Mouse (Mus musculus): ENCODE data around the gene Fbxo46. TPM values are rescaled to one million over a fixed set of nuclear protein-coding genes. Genes with fewer than 3 reads are reported as not detected.
A peak's percentile ranks its signal among the peaks of the same experiment; 100 is the strongest.
"Not testable (repeated sequence)": the region's sequence is repeated elsewhere in the genome, so short reads cannot be mapped to it uniquely, and the experiment has no call there.

Gene Fbxo46
- polyA plus RNA-seq, 1 experiment from 2014 or later: 10.8 TPM

DNA sequence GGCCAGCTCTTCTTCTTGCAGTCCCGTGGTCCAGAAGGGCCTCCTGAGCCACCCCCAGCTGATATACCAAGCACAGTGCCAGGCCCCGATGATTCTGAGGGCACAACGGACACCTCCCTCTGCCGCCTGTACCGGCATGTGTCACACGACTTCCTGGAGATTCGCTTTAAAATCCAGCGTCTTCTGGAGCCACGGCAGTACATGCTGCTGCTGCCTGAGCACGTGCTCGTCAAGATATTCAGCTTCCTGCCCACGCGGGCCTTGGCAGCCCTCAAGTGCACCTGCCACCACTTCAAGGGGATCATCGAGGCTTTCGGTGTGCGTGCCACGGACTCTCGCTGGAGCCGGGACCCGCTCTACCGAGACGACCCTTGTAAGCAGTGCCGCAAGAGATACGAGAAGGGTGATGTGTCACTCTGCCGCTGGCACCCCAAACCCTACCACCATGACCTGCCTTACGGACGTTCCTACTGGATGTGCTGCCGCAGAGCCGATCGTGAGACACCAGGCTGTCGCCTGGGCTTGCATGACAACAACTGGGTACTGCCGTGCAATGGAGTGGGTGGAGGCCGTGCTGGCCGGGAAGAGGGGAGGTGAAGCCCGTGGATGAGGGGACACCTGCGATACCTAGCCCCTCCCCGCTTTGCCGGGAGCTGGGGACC is 17.1 kb downstream of the Fbxo46 start:
- H3K9ac ChIP-seq (ENCODE audit: low read depth, low read length): no peak overlapping the region
- no peaks in the 10 kb centered on the region for H3K27me3 ChIP-seq (replicated peaks; ENCODE audit: control insufficient read depth, insufficient read depth, low read length)
- H3K4me2 ChIP-seq (ENCODE audit: low read depth, low read length): no peak overlapping the region
- H3K4me1 ChIP-seq (ENCODE audit: control insufficient read depth, insufficient read depth, low read length): peaks cover 3% of the 10 kb centered on the region; the same call in 1 of the 2 replicates
- peaks cover 20% of the 10 kb centered on the region for H3K36me3 ChIP-seq (ENCODE audit: control insufficient read depth, insufficient read depth, low read length)
- no peak overlapping the region for H3K4me3 ChIP-seq (ENCODE audit: low read length)
- ATAC-seq: no peak
- WGBS: 92% methylated on average over 38 of the region's 38 CpGs
- no peak overlapping the region for H3K27ac ChIP-seq (ENCODE audit: low read length)
- H3K9me3 ChIP-seq (ENCODE audit: control insufficient read depth, low read length): no peaks in the 10 kb centered on the region

- Histone ChIP-seq H3K4me2 (ENCODE audit: low read depth, low read length) (no peak overlapping the region), H3K36me3 (ENCODE audit: control insufficient read depth, insufficient read depth, low read length) (peaks cover 20% of the 10 kb centered on the region), H3K4me3 (ENCODE audit: low read length) (no peak overlapping the region), H3K9me3 (ENCODE audit: control insufficient read depth, low read length) (no peaks in the 10 kb centered on the region), H3K27me3 (replicated peaks; ENCODE audit: control insufficient read depth, insufficient read depth, low read length) (no peaks in the 10 kb centered on the region), H3K27ac (ENCODE audit: low read length) (no peak overlapping the region), H3K4me1 (ENCODE audit: control insufficient read depth, insufficient read depth, low read length) (no peaks in the 10 kb centered on the region), H3K9ac (ENCODE audit: low read depth, low read length) (no peak overlapping the region)
- WGBS: 53% methylated on average over 5 of the region's 5 CpGs
- ATAC-seq: no peak
Measured at GRCm38 (mm10) chr7:19137380-19137779, 17.7 kb downstream of the Fbxo46 start.

DNA sequence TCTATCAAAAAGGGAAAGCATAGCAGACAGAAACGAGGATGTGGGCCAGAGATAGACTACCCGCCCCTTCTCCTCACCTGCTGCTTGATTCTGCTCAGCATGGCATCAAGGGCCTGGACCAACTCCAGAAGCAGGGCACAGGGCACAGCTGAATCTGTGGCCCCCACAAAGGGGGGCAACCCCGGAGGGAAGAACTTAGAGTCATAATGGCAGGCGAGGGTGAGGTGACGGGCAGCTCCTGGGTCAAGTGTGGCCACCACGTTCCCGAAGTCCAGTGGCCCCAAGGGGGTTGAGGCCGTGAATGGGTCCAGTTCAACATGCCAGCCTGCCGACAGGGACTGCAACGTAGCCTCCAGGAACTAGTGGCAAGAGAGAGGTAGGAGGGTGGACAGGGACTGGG is 27.1 kb downstream of the Fbxo46 start:
- Histone ChIP-seq H3K36me3 (ENCODE audit: control insufficient read depth, insufficient read depth, low read length) (peaks cover under 1% of the 10 kb centered on the region; the same call in 1 of the 2 replicates), H3K27ac (ENCODE audit: low read length) (no peak overlapping the region), H3K9ac (ENCODE audit: low read depth, low read length) (no peak overlapping the region), H3K4me3 (ENCODE audit: low read length) (no peak overlapping the region), H3K4me2 (ENCODE audit: low read depth, low read length) (no peak overlapping the region), H3K9me3 (ENCODE audit: control insufficient read depth, low read length) (no peaks in the 10 kb centered on the region), H3K4me1 (ENCODE audit: control insufficient read depth, insufficient read depth, low read length) (peaks cover 11% of the 10 kb centered on the region), H3K27me3 (replicated peaks; ENCODE audit: control insufficient read depth, insufficient read depth, low read length) (no peaks in the 10 kb centered on the region)
- WGBS: 88% methylated on average over 10 of the region's 10 CpGs
- no peak for ATAC-seq

GRCm38 (mm10) chr7:19147497-19148045 is 27.9 kb downstream of the Fbxo46 start:
- no peak overlapping the region for H3K4me2 ChIP-seq (ENCODE audit: low read depth, low read length)
- peaks cover 3% of the 10 kb centered on the region; the same call in 1 of the 2 replicates for H3K36me3 ChIP-seq (ENCODE audit: control insufficient read depth, insufficient read depth, low read length)
- no peaks in the 10 kb centered on the region for H3K27me3 ChIP-seq (replicated peaks; ENCODE audit: control insufficient read depth, insufficient read depth, low read length)
- no peaks in the 10 kb centered on the region for H3K9me3 ChIP-seq (ENCODE audit: control insufficient read depth, low read length)
- H3K4me1 ChIP-seq (ENCODE audit: control insufficient read depth, insufficient read depth, low read length): peaks cover 11% of the 10 kb centered on the region
- no peak overlapping the region for H3K27ac ChIP-seq (ENCODE audit: low read length)
- H3K9ac ChIP-seq (ENCODE audit: low read depth, low read length): no peak overlapping the region
- no peak overlapping the region for H3K4me3 ChIP-seq (ENCODE audit: low read length)
- no peak for ATAC-seq
- 46% methylated on average over 6 of the region's 6 CpGs for WGBS

DNA sequence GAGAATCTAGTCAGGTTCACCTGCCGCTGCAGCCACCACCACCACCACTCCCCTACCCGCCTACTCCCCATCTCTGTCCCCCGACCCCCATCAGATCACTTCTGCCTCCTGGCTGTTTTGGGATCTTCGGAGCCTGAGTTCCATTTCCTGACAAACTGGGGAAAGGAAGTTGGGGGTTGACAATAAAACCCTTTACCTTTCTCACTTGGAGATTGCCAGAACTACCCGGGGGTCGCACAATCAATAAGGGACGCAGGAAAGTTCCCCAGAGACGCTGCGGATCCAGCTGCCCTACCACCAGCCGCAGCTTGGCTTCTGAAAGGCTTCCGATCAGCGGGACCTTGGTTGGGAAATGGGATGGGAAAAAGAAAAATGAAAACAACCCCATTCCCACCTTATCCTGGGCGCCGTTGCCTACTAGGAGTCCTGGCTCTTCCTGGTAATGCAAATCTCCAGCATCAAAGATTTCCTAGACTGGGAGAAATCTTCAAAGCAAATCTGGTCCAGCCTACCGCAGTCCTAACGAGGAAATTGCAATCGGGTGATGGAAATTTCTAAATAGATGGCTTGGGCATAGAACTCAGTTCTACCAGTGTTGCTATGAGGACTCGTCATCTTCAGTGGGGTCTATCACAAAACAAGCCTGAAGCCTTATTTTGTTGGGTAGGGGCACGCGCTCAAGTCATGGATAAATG is 28.7 kb downstream of the Fbxo46 start:
- Histone ChIP-seq H3K27me3 (replicated peaks; ENCODE audit: control insufficient read depth, insufficient read depth, low read length) (no peaks in the 10 kb centered on the region), H3K9ac (ENCODE audit: low read depth, low read length) (peak overlapping the region; percentile 66), H3K4me1 (ENCODE audit: control insufficient read depth, insufficient read depth, low read length) (peaks cover 11% of the 10 kb centered on the region), H3K9me3 (ENCODE audit: control insufficient read depth, low read length) (no peaks in the 10 kb centered on the region), H3K4me2 (ENCODE audit: low read depth, low read length) (peak overlapping the region; percentile 95), H3K27ac (ENCODE audit: low read length) (peak overlapping the region; percentile 85), H3K36me3 (ENCODE audit: control insufficient read depth, insufficient read depth, low read length) (peaks cover 3% of the 10 kb centered on the region; the same call in 1 of the 2 replicates), H3K4me3 (ENCODE audit: low read length) (peak overlapping the region; percentile 69)
- 10% methylated on average over 20 of the region's 20 CpGs for WGBS
- ATAC-seq: no peak

DNA sequence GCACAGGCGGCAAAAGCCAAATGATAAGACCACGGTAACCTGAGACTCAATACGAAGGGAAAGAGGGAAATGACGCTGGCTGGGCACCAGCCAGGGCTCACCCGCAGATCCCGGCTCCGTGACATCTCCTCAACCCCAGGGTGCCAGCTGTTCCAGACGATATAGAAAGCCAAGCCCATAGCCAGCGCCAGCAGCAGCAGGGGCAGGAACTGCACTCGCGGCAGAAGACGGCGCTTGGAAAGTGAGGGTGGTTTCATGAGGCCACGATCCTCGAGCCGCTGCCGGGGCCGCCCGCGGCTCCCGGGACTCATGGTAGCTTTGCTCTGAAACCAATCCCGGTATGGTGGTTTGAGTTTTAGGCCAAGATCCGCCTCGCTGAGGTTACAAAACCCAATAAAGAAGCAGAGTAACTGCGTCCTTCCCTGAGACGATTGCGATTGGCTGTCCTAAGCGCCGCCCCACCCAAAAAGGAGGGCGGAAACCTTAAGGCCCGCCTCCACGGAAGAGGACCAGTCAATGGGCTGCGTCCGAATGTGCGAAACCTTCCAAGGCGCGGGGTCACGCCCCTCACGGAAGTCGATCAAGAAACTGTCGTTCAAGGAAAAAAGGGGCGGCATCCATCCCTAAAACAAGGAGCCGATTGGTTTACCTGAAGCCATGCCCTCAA is 29.3 kb downstream of the Fbxo46 start, which contains the start of gene Qpctl:
Qpctl (minus strand) TSS at position 417 of the 667 bp plus-strand sequence.
- peak; percentile 97 for ATAC-seq
- peak within 1 kb of the TSS; percentile 95 for H3K4me2 ChIP-seq (ENCODE audit: low read depth, low read length)
- WGBS: under 1% methylated on average over 43 of the region's 43 CpGs

DNA sequence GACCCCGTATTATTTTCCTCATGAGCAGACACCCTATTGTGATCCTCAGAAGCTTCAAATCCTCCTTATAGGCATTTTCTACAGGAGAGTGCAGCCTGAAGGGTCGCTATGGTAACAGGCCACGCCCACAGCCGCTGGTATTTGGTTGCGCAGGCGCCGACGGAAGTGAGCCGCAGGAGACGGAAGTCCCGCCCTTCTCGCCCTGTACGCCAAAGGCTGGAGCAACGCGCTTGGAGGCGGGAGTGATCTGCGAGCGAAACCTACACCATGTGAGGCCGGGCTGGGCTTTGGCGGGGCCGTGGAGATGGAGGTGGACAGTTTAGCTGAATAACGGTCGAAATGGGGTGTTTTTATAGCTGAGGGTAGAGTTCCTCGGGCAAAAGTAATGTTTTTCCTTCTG is 30.0 kb downstream of the Fbxo46 start, which contains the start of gene Snrpd2:
Snrpd2 (plus strand) TSS at position 97 of the 400 bp plus-strand sequence.
- under 1% methylated on average over 24 of the region's 24 CpGs for WGBS
- Histone ChIP-seq H3K4me1 (ENCODE audit: control insufficient read depth, insufficient read depth, low read length) (peaks cover 11% of the 10 kb centered on the region), H3K9ac (ENCODE audit: low read depth, low read length) (peak within 1 kb of the TSS; percentile 75), H3K27me3 (replicated peaks; ENCODE audit: control insufficient read depth, insufficient read depth, low read length) (no peaks in the 10 kb centered on the region), H3K4me2 (ENCODE audit: low read depth, low read length) (peak within 1 kb of the TSS; percentile 95), H3K36me3 (ENCODE audit: control insufficient read depth, insufficient read depth, low read length) (peaks cover 3% of the 10 kb centered on the region; the same call in 1 of the 2 replicates), H3K9me3 (ENCODE audit: control insufficient read depth, low read length) (no peaks in the 10 kb centered on the region), H3K27ac (ENCODE audit: low read length) (peak within 1 kb of the TSS; percentile 85), H3K4me3 (ENCODE audit: low read length) (peak within 1 kb of the TSS; percentile 69)
- peak; percentile 93 for ATAC-seq

More for the DNA sequence above, 29.3 kb downstream of the Fbxo46 start, which contains the start of gene Qpctl:
- H3K4me3 ChIP-seq (ENCODE audit: low read length): peak within 1 kb of the TSS; percentile 69
- H3K36me3 ChIP-seq (ENCODE audit: control insufficient read depth, insufficient read depth, low read length): peaks cover 3% of the 10 kb centered on the region; the same call in 1 of the 2 replicates
- no peaks in the 10 kb centered on the region for H3K27me3 ChIP-seq (replicated peaks; ENCODE audit: control insufficient read depth, insufficient read depth, low read length)
- no peaks in the 10 kb centered on the region for H3K9me3 ChIP-seq (ENCODE audit: control insufficient read depth, low read length)
- H3K27ac ChIP-seq (ENCODE audit: low read length): peak within 1 kb of the TSS; percentile 85
- H3K9ac ChIP-seq (ENCODE audit: low read depth, low read length): peak within 1 kb of the TSS; percentile 75
- H3K4me1 ChIP-seq (ENCODE audit: control insufficient read depth, insufficient read depth, low read length): peaks cover 11% of the 10 kb centered on the region

GRCm38 (mm10) chr7:19151121-19151520 is 31.5 kb downstream of the Fbxo46 start:
- not testable (repeated sequence) for H3K9ac ChIP-seq (ENCODE audit: low read depth, low read length); H3K4me3 ChIP-seq (ENCODE audit: low read length); H3K36me3 ChIP-seq (ENCODE audit: control insufficient read depth, insufficient read depth, low read length); H3K9me3 ChIP-seq (ENCODE audit: control insufficient read depth, low read length); H3K27ac ChIP-seq (ENCODE audit: low read length); H3K27me3 ChIP-seq (replicated peaks; ENCODE audit: control insufficient read depth, insufficient read depth, low read length); ATAC-seq
- Histone ChIP-seq H3K4me2 (ENCODE audit: low read depth, low read length) (0 out of 2 replicates have a peak overlapping the region, but pooled peaks have one; percentile 74), H3K4me1 (ENCODE audit: control insufficient read depth, insufficient read depth, low read length) (peaks cover 22% of the 10 kb centered on the region)
- 88% methylated on average over 10 of the region's 10 CpGs for WGBS

DNA sequence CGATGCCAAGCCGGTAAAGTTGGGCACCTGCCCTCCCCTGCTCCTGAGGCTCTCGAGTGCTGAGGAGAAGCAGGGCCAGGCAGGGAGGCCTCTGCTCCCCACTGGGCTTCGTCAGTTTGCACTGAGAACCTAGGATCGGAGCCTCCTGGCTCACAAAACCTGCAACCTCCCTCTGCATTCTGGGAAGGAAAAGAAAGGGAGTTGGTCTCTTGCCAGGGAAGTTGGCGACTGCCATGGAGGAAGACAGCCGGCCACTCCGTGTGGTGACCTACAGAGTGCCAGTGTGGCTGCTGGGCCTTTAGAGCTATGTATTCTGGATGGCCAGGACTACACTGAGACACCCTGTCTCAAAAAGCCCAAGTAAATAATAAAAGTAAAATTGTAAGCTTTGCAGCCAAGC is 35.1 kb downstream of the Fbxo46 start:
- Histone ChIP-seq H3K9me3 (ENCODE audit: control insufficient read depth, low read length) (no peaks in the 10 kb centered on the region), H3K36me3 (ENCODE audit: control insufficient read depth, insufficient read depth, low read length) (peaks cover 3% of the 10 kb centered on the region; the same call in 1 of the 2 replicates), H3K9ac (ENCODE audit: low read depth, low read length) (no peak overlapping the region), H3K27me3 (replicated peaks; ENCODE audit: control insufficient read depth, insufficient read depth, low read length) (no peaks in the 10 kb centered on the region), H3K27ac (ENCODE audit: low read length) (no peak overlapping the region), H3K4me3 (ENCODE audit: low read length) (no peak overlapping the region), H3K4me2 (ENCODE audit: low read depth, low read length) (no peak overlapping the region), H3K4me1 (ENCODE audit: control insufficient read depth, insufficient read depth, low read length) (peaks cover 33% of the 10 kb centered on the region)
- ATAC-seq: no peak
- 82% methylated on average over 8 of the region's 8 CpGs for WGBS
